ENCODE assay signal across 9 mouse cellular contexts in the genomic region with DNA sequence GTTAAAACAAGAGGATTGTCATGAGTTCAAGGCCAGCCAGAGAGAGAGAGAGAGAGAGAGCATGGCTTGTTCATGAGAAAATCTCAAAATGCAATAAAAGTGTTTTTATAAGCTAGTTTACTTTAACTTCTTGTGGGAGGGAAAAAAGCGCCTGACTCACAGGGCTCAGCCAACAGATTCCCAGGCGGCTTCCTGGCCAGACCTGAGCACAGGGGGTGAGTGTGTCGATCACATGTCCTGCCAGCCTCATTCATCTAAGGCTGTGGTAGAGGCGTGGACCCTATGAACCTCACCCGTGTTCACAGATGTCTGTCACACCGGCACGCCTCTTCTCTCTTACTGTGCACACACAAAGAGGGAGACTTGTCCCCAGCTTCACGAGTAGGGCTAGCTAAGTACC.
A peak's percentile ranks its signal among the peaks of the same experiment; 100 is the strongest.
DNase-seq lines count a peak whose midpoint lies in the region; ATAC-seq and TF ChIP-seq lines count a peak whose summit lies in the region.
"Had no signal": no experiment of that assay in that cellular context is flagged by ENCODE, and none has a peak within 500 bp of the region (broad histone marks: within the 10 kb centered on the region; RNA-seq: fewer than 3 reads in every experiment).

No protein-coding gene starts in this region.

- no peak for TF ChIP-seq CTCF in kidney, adult 2 months (conservative IDR thresholded peaks at IDR 0.05; ENCODE audit: insufficient read depth, insufficient read length, low read depth, low read length)

- peak; percentile 80 for ATAC-seq in intestine, embryonic 15.5 days

- H3K4me1 ChIP-seq in kidney, adult 2 months (ENCODE audit: control insufficient read depth, insufficient read depth, low read length) = peaks cover 21% of the 10 kb centered on the region; the same call in 1 of the 2 replicates
- H3K4me1 ChIP-seq in embryonic facial prominence, embryonic 10.5 days = peaks cover 42% of the 10 kb centered on the region
- H3K4me1 ChIP-seq in intestine, embryonic 15.5 days (replicated peaks) = peaks cover 15% of the 10 kb centered on the region; the same call in 1 of the 2 replicates

- no peak overlapping the region for H3K4me3 ChIP-seq in kidney, adult 2 months (ENCODE audit: insufficient read depth, low read depth, low read length)
- H3K4me3 ChIP-seq in embryonic facial prominence, embryonic 10.5 days = no peak overlapping the region
- H3K4me3 ChIP-seq in intestine, embryonic 15.5 days (replicated peaks) = no peak overlapping the region

- peak overlapping the region; percentile 4; the same call in 1 of the 2 replicates for H3K27ac ChIP-seq in kidney, adult 2 months (ENCODE audit: insufficient read depth, low read depth, low read length)
- H3K27ac ChIP-seq in embryonic facial prominence, embryonic 10.5 days (replicated peaks) = peak overlapping the region; percentile 71
- H3K27ac ChIP-seq in intestine, embryonic 15.5 days = peak overlapping the region; percentile 78
- H3K27ac ChIP-seq: hindbrain, embryonic 14.5 days had no signal

- no peak overlapping the region for H3K4me2 ChIP-seq in intestine, embryonic 15.5 days (replicated peaks)
- H3K4me2 ChIP-seq: hindbrain, embryonic 14.5 days had no signal

- no peak overlapping the region for H3K9ac ChIP-seq in intestine, embryonic 15.5 days
- H3K9ac ChIP-seq: hindbrain, embryonic 14.5 days had no signal

- no peaks in the 10 kb centered on the region for H3K9me3 ChIP-seq in embryonic facial prominence, embryonic 10.5 days
- H3K9me3 ChIP-seq in intestine, embryonic 15.5 days = no peaks in the 10 kb centered on the region

- no peaks in the 10 kb centered on the region for H3K27me3 ChIP-seq in kidney, adult 2 months (replicated peaks; ENCODE audit: control insufficient read depth, insufficient read depth, low read length)
- no peaks in the 10 kb centered on the region for H3K27me3 ChIP-seq in embryonic facial prominence, embryonic 10.5 days (replicated peaks; ENCODE audit: low read depth, poor library complexity, severe bottlenecking)
- no peaks in the 10 kb centered on the region for H3K27me3 ChIP-seq in intestine, embryonic 15.5 days (replicated peaks)

- peak; percentile 62 for DNase-seq in kidney, adult 2 months
- DNase-seq in kidney, adult 18-20 months = no peak
- DNase-seq in embryonic facial prominence, embryonic 10.5 days (ENCODE audit: low spot score) = no peak
- DNase-seq in lung, postnatal 10 days = peak; percentile 48
- DNase-seq in cerebellum, adult 9-10 months = no peak
- no peak for DNase-seq in T-cell, adult 2 months (ENCODE audit: low spot score)
- DNase-seq: cerebellum, adult 11 months had no signal

- H3K36me3 ChIP-seq in kidney, adult 2 months (ENCODE audit: control insufficient read depth, insufficient read depth, low read length) = no peaks in the 10 kb centered on the region
- peaks cover 64% of the 10 kb centered on the region for H3K36me3 ChIP-seq in embryonic facial prominence, embryonic 10.5 days (replicated peaks)
- H3K36me3 ChIP-seq in intestine, embryonic 15.5 days = peaks cover 5% of the 10 kb centered on the region; the same call in 1 of the 2 replicates

- TF ChIP-seq POLR2A in kidney, adult 2 months (IDR thresholded peaks at IDR 0.05; ENCODE audit: low read depth, low read length) = no peak

- 30% methylated on average over 8 of the region's 8 CpGs for WGBS in kidney, adult 2 months
- WGBS in embryonic facial prominence, embryonic 10.5 days = 82% methylated on average over 8 of the region's 8 CpGs
- 33% methylated on average over 8 of the region's 8 CpGs for WGBS in intestine, embryonic 15.5 days

Comparison
In these comparisons a context has a peak if more than half of its experiments do, and no peak if none do; other contexts are left out.
1. DNase-seq: peak in kidney, adult 2 months (single experiment) and lung, postnatal 10 days (single experiment); none in kidney, adult 18-20 months (single experiment), embryonic facial prominence, embryonic 10.5 days (single experiment), cerebellum, adult 9-10 months (single experiment) and T-cell, adult 2 months (single experiment).
2. H3K27ac ChIP-seq: peak in every context shown above with its lines; median percentile 78 in intestine, embryonic 15.5 days; 71 in embryonic facial prominence, embryonic 10.5 days; 4 in kidney, adult 2 months.